Mouse (Mus musculus): Measurements from ENCODE around the gene Dusp10.

Gene Dusp10

GRCm38 (mm10) chr1:184013106-184013505 lies at the start of gene Dusp10:
TSS of gene Dusp10 (plus strand) at chr1:184013302.
- DNase-seq (ENCODE audit: low read depth, low spot score): no peak

DNA sequence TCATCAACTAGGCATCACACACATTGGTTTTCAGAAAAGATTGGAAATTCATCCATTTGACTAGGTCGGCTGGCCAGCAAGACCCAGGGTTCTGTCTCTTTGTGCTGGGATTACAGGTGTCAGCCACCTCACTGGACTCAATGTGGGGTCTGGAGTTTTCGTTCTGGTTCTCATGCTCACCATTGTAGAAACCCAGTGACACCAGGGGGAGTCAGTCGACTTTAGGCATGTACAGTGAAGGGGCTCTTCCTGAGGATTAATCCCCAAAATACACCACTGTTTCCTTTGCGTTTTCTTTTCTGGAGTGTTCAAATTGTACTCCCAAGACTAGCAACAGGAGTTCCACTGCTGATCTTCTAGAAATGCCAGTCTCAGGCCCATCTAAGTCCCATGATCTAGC lies 47.8 kb upstream of the Dusp10 start:
- DNase-seq (ENCODE audit: low read depth, low spot score): no peak

DNA sequence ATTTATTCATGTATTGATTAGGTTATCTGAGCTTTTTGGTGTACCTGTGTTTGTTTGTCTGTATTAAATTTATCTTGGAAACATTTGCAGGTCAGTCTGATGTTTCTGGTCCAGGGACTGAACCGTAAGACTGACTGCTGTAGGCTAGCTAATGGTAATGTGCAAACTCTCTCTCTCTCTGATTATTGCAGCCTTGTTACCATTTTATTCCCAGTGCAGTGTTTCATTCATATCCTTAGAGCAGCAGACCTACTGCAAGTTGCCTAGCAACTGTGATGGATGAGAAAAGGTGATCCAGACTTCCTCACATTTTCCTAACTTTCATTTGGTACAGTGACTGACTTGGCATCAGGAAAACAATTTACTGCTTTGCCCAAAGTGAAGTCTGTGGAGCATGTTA lies 43.8 kb upstream of the Dusp10 start:
- DNase-seq (ENCODE audit: low read depth, low spot score): no peak

GRCm38 (mm10) chr1:183979814-183980243 lies 33.3 kb upstream of the Dusp10 start:
- DNase-seq (ENCODE audit: low read depth, low spot score): no peak

GRCm38 (mm10) chr1:183982108-183982507 lies 31.0 kb upstream of the Dusp10 start:
- no peak for DNase-seq (ENCODE audit: low read depth, low spot score)

DNA sequence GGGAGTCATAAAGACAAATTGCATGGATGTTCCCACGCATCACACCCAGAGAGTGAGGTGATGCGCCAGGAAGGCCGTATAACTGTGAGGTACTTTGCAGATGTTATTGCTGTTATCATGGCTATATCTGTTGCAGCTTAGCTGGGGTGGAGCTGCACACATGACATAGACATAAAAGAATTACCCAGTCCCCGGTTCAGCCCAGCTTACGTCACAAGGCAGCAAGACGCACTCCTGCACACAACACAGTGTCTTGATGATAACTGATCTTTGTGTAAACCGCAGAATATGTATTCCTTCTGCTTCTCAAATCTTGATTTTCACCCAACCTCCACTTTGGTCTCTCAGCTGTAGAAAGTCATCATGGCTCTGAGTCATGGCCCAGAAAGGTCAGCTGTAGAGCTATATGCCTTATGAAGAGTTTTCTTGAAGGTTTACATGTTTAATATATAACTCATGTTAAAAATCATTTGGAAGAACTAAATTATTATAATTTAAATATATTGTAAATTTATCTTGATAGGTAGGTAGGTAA lies 25.3 kb upstream of the Dusp10 start:
- no peak for DNase-seq (ENCODE audit: low read depth, low spot score)

- no peak for DNase-seq (ENCODE audit: low read depth, low spot score)
Observed at GRCm38 (mm10) chr1:183991921-183992320, 21.2 kb upstream of the Dusp10 start.

DNA sequence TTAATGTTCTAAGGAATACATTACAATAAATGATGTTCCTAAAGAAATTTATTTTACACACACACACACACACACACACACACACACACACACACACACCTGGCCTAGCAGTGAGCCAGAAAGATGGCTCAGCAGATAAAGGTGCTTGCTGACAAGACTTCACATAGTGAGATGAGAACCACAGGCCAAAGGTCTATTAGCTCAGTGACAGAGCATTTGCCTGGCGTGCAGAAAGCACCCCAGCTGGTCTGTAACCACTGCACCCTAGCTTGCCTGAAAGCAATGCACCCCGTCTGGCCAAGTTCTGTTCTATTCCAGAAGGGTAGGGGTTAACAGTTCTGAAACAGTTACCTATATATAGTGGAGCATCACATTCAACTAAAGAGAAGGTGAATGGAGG lies 15.9 kb upstream of the Dusp10 start:
- DNase-seq (ENCODE audit: low read depth, low spot score): no peak

DNA sequence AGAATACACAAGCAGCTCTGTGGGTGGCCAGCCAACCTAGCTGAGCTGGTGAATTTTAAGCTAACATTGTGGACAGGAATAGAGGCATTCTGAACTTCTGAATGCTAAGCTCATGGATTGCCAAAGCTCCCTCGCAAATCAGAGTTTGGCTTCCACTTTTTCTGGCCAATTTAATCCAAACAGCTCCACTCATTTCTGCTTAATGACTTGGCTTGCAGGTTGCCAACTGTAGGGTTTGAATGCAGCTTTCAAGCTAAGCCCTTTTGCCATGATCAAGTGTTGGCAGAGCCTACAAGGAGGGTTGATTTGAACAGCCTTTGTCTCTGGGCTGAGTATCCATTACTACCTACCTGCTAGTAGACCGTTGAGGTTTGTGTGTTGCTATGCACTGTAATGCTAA lies 10.6 kb upstream of the Dusp10 start:
- no peak for DNase-seq (ENCODE audit: low read depth, low spot score)

DNA sequence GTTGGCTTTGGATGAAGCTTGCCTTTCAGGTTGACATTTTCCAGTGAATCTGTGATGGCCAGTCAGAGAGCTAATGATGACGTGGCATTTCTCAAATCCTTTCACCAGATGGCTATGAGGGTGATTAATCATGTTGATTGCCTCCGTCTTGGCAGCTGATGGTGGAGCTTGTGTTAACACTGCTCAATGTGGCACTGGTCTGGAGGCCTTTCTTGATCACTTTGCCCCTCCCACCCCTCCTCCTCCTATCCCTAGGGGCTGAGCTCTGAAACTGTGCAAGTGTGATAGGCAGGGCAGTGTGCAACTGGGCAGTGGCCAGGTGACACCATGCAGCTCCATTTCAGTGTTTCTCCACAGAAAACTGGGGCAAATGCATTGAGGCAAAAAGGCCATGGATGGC lies 8.8 kb upstream of the Dusp10 start:
- no peak for DNase-seq (ENCODE audit: low read depth, low spot score)

DNA sequence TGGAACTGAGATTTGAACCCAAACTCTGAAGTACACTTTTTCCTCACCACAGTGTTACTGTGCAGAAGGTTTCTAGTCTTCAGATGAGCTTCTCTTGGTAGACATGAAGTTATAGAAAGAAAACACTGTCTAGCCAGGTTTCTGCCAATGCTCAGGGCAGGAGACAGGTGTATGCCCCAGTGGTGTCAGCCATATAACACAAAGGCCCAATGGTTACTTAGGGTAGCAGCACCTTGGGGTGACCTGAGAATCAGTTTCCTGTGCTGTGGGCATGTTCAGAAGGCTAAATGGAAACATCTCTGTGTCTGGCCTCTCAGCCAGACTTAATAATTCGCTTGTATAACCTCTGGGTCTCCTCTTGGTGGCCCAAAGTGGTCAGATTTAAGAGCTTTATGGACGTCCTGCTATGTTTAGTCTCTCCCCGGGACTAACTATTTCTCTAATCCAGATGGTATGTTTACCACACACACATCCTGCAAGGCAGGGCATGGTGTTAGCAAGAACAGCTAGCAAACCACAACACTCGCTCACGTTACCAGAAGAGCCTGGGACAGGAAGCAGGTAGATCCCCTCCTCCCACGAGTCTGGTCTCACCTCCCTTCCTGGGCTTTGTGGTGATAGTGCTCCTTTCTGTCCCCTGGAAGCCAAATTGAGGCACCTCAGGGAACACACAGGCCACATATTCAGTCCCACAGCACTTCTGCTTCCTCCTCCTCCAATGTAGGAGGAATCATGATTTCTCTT lies 7.6 kb upstream of the Dusp10 start:
- DNase-seq (ENCODE audit: low read depth, low spot score): no peak

- DNase-seq (ENCODE audit: low read depth, low spot score): no peak
Observed at GRCm38 (mm10) chr1:184006086-184006485, 7.0 kb upstream of the Dusp10 start.

- no peak for DNase-seq (ENCODE audit: low read depth, low spot score)
Observed at GRCm38 (mm10) chr1:184011311-184011710, 1.8 kb upstream of the Dusp10 start.

- DNase-seq (ENCODE audit: low read depth, low spot score): no peak
Observed at GRCm38 (mm10) chr1:184014091-184014490, 989 bp downstream of the Dusp10 start.

DNA sequence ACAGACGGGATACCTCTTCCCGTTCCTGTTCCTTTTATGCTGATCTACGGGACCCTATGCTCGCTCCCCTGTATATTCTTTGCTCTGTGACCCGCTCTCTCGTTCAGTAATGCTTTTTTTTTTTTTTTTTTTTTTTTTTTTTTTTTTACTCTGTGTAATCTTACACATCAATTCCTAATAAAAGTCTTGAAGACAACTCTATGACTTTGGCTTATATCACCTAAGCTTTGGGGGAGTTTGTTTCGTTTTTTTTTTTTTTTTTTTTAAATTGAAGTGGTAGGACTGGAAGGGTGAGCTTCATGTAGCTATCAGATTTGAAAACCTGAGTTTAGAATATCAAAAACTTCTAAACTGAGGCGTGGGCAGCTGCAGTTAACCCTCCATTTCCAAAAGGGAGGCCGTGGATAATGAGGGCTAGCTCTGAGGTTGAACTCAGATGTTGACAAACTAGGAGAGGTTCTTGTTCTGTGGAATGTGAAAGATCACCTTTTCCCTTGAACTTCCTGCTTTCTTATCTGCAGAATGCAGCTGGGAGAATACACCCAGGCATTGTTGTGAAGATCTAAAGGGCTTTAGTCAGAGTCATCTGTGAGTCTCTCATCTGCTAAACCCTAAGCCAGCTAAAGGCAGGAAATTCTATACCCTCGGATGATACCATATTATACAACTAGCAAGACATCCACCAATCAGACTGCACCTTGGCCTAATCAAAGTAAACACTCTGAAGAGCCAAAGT lies 3.1 kb downstream of the Dusp10 start:
- no peak for DNase-seq (ENCODE audit: low read depth, low spot score)

GRCm38 (mm10) chr1:184017606-184018005 lies 4.5 kb downstream of the Dusp10 start:
- DNase-seq (ENCODE audit: low read depth, low spot score): no peak

- no peak for DNase-seq (ENCODE audit: low read depth, low spot score)
Observed at GRCm38 (mm10) chr1:184019042-184019721, 6.1 kb downstream of the Dusp10 start.

- DNase-seq (ENCODE audit: low read depth, low spot score): no peak
Observed at GRCm38 (mm10) chr1:184019722-184020107, 6.6 kb downstream of the Dusp10 start.

DNA sequence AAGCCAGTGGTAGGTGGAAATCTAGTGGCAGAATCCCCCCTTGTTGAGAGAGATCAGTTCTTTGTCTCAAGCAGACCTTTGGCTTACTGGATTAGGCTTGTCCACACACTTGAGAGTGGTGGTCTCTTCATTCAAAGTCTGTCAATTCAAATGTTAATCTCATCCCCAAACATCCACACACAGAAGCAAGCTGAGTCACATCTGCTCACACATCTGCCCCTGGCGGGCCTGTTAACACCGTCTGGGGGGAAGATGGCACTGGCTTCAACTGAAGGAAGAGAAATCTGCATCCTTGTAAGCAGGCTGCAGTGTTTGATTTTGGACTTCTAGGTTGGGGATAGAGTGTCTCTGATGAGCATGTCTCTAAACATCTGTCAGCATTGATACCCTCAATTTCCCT lies 10.9 kb downstream of the Dusp10 start:
- no peak for DNase-seq (ENCODE audit: low read depth, low spot score)

- no peak for DNase-seq (ENCODE audit: low read depth, low spot score)
Observed at GRCm38 (mm10) chr1:184024631-184025030, 11.5 kb downstream of the Dusp10 start.

DNA sequence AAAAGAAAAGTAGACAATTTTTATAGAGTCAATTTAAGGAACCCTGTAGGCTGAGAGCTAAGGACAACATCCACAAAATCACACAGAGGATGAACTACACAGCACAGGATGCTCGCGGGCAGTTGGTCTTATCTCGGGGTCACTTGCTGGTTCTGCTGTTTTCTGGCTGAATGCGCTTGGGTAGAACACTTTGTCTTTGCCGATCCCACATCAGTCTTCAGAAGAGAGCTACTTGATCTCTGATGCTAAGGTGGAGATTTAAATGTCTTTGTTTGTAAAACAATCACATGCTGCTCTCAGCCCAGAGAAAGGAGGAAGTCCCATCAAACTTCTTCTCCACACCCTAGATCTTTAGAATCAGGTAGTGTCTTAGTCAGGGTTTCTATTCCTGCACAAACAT lies 12.0 kb downstream of the Dusp10 start:
- DNase-seq (ENCODE audit: low read depth, low spot score): no peak

GRCm38 (mm10) chr1:184027039-184027438 lies 13.9 kb downstream of the Dusp10 start:
- DNase-seq (ENCODE audit: low read depth, low spot score): no peak

All from c-Kit-negative CD71-positive TER-119-positive erythroid progenitor cells, embryonic 14.5 days (primary cell).